Mouse (Mus musculus) colon, adult 2 months (tissue): Measurements from ENCODE around the gene Cbln3. TPM values are rescaled to one million over a fixed set of nuclear protein-coding genes. Genes with fewer than 3 reads are reported as not detected.

ENCODE experiments used
- polyA plus RNA-seq: library from polyadenylated mRNA; depleted of rRNA; stranded (reverse); fragments of >200 nt; gene quantifications from 2 replicates; pipeline ENCODE4 v1.2.3, GENCODE M21; 2012; rRNA removed

The Cbln3 gene
- 2.8 TPM in 2 replicates for polyA plus RNA-seq

DNA sequence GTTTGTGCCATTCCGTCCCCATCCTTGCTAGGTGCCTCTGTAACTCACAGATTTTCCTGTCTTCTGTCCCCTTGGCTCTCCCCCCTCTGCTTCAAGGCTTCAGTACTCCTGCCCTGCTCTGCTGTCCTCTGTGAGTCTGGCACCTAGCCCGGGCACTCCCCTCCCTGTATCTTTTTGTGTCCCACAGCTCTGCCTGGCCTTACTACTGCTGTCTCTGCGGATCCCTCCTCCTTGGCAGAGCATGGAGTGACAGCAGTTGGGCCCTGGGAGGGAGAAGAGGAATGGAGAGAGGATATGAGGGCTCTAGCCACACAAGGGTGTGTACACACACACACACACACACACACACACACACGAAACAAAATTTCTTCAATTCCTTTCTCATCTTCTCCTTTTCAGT lies at the start of gene Cbln3:
Gene Cbln3 (minus strand): TSS at position 227 of the 400 bp plus-strand sequence.

DNA sequence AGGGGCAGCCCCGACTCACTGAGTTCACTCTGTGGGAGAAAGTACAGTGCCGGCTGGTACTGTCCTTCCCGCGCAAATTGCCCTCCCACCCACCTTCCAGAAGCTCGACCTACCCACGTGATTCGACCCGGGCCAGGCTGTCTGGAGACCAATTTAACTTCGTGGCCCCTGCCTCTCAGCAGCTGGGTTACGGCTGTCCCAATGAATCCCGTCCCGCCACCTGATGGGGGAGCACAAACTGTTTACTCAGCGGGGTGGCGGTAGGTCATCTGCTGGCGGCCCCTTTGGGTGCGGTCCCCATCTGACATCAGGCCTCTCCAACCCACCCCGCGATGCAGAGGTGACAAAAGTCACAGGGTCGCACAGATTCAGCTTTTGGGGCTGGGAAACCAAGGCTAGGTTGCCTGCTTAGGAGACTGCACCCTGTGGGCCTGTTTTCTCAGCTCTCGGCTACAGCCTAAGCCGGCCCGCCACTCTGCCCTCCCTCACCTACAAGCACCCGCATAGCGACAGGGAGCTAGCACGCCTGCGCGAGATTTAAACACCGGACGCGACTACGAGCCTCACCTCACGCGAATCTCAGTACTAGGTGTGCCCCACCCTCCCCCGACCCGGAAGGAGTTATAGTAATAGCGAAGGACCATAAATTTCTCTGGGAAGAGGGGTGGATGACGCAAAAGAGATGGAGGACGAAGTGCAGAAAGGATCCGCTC lies 15.7 kb upstream of the Cbln3 start, which contains the start of gene Sdr39u1:
Gene Sdr39u1 (minus strand): TSS at position 593 of the 713 bp plus-strand sequence.

DNA sequence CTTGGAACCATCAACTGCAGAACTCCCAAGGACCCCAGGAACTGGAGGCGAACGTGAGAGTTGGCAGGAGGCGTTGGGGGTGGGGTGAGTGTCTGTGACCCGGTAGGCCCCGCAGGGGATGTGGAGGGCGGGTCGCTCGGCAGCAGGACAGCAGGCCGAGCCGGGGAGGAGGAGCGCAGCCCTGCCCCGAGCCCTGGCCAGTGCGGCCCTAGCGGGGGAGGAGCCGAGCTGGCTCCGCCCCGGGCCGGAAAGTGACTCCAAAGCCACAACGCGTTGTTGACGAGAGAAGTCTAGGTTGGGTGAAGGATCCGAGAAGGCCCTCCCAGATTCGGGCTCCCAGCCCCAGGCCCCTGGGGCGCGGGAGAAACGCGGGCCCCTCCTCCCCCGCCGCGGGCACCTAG lies 521 bp upstream of the Cbln3 start, which contains the start of gene Khnyn:
Gene Khnyn (plus strand): TSS at position 235 of the 401 bp plus-strand sequence.

DNA sequence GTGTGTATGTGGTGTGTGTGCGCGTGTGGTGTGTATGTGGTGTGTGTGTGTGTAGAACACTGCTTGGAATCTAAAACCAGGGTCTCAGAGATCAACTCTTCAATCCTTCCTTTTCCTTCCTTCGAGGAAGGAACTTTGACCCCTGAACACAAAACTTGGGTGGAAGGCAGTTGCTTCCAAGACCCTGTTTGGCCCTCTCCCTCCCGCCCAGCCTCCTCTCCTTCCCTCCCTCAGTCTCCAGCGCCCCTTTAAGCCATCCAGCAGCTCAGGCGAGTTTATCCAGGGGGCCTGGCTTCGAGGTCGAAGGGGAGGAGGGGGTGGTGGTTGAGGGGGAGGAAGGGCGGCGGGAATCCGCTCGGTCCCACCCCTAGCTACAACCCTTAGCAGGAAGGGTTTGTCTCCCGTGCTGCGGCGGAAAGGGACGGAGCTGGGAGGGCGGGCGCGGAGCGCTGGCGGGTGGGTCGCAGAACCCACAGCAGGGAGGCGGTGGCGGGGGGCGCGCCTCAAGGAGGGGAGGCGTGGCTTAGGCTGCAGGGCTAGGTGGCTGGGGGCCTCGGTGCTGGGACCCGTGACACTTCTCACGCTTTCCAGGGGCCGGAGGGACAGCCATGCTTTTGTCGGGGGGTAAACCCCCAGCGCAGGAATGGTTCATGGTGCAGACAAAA lies 30.4 kb downstream of the Cbln3 start, which contains the start of gene Nynrin:
Gene Nynrin (plus strand): TSS at position 390 of the 665 bp plus-strand sequence.

Other genes with a start within 250 kb of the Cbln3 start
- 57.2 and 66.6 TPM in 2 replicates for gene Ipo4, start 248.4 kb downstream of the Cbln3 start, polyA plus RNA-seq
- gene Gm49378, start 246.5 kb downstream of the Cbln3 start, polyA plus RNA-seq, result 8.0 and 15.1 TPM in 2 replicates
- gene Tm9sf1, start 240.6 kb downstream of the Cbln3 start, polyA plus RNA-seq, result 125 and 156 TPM in 2 replicates
- 3.1 and 3.2 TPM in 2 replicates for gene Tssk4, start 234.2 kb downstream of the Cbln3 start, polyA plus RNA-seq
- 31.8 and 34.4 TPM in 2 replicates for gene Mdp1, start 223.9 kb downstream of the Cbln3 start, polyA plus RNA-seq
- 9.8 and 10.0 TPM in 2 replicates for gene Gmpr2, start 212.5 kb downstream of the Cbln3 start, polyA plus RNA-seq
- gene Nedd8, start 212.3 kb downstream of the Cbln3 start, polyA plus RNA-seq, result 171 and 229 TPM in 2 replicates
- 9.6 and 11.9 TPM in 2 replicates for gene Tinf2, start 202.6 kb downstream of the Cbln3 start, polyA plus RNA-seq
- gene Tgm1, start 170.5 kb downstream of the Cbln3 start, polyA plus RNA-seq, result 0.56 and 0.90 TPM in 2 replicates
- gene Rabggta, start 162.1 kb downstream of the Cbln3 start, polyA plus RNA-seq, result 46.1 and 50.9 TPM in 2 replicates
- 60.1 and 67.8 TPM in 2 replicates for gene Dhrs1, start 138.7 kb downstream of the Cbln3 start, polyA plus RNA-seq
- 10.2 and 12.2 TPM in 2 replicates for gene Nop9, start 138.7 kb downstream of the Cbln3 start, polyA plus RNA-seq
- 78.1 and 83.2 TPM in 2 replicates for gene Cideb, start 125.9 kb downstream of the Cbln3 start, polyA plus RNA-seq
- 1.9 and 2.0 TPM in 2 replicates for gene Ltb4r2, start 123.0 kb downstream of the Cbln3 start, polyA plus RNA-seq
- gene Ltb4r1, start 118.4 kb downstream of the Cbln3 start, polyA plus RNA-seq, result 1.5 and 2.1 TPM in 2 replicates
- gene Adcy4, start 100.3 kb downstream of the Cbln3 start, polyA plus RNA-seq, result 7.3 and 12.7 TPM in 2 replicates
- gene Ripk3, start 95.5 kb downstream of the Cbln3 start, polyA plus RNA-seq, result 29.1 and 36.1 TPM in 2 replicates
- gene Nfatc4, start 61.2 kb downstream of the Cbln3 start, polyA plus RNA-seq, result 20.1 and 23.7 TPM in 2 replicates
- 4.1 and 4.5 TPM in 2 replicates for gene Nynrin, start 30.4 kb downstream of the Cbln3 start, polyA plus RNA-seq
- 44.3 and 49.9 TPM in 2 replicates for gene Khnyn, start 555 bp upstream of the Cbln3 start, polyA plus RNA-seq
- gene Sdr39u1, start 15.9 kb upstream of the Cbln3 start, polyA plus RNA-seq, result 36.9 and 38.3 TPM in 2 replicates
- gene Cma1, start 60.3 kb upstream of the Cbln3 start, polyA plus RNA-seq, result 0.52 and 0.98 TPM in 2 replicates
- not detected in 2 replicates for gene Cma2, start 66.6 kb upstream of the Cbln3 start, polyA plus RNA-seq
- gene Mcpt1, start 133.6 kb upstream of the Cbln3 start, polyA plus RNA-seq, result 0.27 and 1.2 TPM in 2 replicates
- gene Mcpt9, start 146.1 kb upstream of the Cbln3 start, polyA plus RNA-seq, result not detected in 2 replicates
- 0.29 TPM in 1 of 2 replicates, not detected in the other for gene Mcpt2, start 157.6 kb upstream of the Cbln3 start, polyA plus RNA-seq
- gene Mcpt4, start 177.9 kb upstream of the Cbln3 start, polyA plus RNA-seq, result 0.16 and 0.17 TPM in 2 replicates
- not detected in 2 replicates for gene Mcpt8, start 200.9 kb upstream of the Cbln3 start, polyA plus RNA-seq
- not detected in 2 replicates for gene Ctsg, start 218.2 kb upstream of the Cbln3 start, polyA plus RNA-seq
- not detected in 2 replicates for gene Gzme, start 236.2 kb upstream of the Cbln3 start, polyA plus RNA-seq
- gene Gzmd, start 248.2 kb upstream of the Cbln3 start, polyA plus RNA-seq, result not detected in 2 replicates